Mouse (Mus musculus) spleen, postnatal 36 days (tissue): ENCODE data around the gene Sfmbt1.
"Not testable (repeated sequence)": the region's sequence is repeated elsewhere in the genome, so short reads cannot be mapped to it uniquely, and the experiment has no call there.

Experiments used
- DNase-seq, 2 experiments: peaks; one replicate each; pipeline ENCODE4 v3.0.0; 2022; ENCODE audit warnings: low spot score in 2 of 2, mixed read lengths in 1 of 2

Sfmbt1 gene

DNA sequence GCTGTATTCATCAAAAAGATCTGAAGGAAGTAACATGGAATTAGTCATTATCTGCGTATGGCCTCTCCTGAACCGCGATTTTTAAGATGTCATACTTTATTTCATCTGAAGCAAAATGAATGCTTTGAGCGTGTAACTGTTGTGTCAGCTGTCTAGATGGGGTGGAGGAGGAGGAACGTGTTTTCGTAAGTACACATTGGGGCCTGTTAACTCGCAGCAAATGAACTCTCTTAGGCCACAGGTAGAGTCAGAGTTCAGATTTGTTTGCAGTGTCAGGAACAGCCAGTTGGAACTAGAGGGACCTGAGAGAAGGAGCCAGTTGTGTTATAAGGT, 2.3 kb downstream of the Sfmbt1 start:
- DNase-seq, result no peak

DNA sequence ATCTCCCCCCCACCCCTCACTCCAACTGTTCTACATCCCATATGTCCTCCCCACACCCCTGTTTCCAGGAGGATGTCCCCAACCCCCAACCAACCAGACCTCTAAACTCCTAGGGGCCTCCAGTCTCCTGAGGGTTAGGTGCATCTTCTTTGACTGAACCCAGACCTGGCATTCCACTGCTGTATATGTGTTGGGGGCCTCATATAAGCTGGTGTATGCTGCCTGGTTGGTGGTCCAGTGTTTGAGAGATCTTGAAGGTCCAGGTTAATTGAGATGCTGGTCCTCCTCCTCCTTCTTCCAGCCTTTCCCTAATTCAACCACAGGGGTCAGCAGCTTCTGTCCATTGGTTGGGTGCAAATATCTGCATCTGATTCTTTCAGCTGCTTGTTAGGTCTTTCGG, 4.0 kb downstream of the Sfmbt1 start:
- DNase-seq, result not testable (repeated sequence)

DNA sequence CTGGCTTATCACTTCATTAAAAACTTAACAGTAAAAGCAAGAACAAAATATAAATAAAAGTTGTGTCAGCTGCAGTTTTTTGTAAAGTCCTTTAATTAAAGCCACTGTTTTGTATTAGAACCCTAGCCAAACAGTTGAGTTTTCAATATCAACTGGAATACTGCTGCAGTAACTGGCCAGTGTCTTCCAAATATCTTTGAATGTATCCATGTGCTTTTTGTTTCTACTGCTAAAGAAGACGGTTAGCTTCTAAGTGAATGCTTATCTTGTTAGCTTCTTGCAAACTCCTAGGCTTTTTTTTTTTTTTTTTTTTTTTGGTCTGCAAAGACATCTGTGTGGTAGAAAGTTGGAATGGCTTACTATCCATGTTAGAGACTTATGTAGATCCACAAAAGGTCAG, 4.9 kb downstream of the Sfmbt1 start:
- DNase-seq, result no peak

DNA sequence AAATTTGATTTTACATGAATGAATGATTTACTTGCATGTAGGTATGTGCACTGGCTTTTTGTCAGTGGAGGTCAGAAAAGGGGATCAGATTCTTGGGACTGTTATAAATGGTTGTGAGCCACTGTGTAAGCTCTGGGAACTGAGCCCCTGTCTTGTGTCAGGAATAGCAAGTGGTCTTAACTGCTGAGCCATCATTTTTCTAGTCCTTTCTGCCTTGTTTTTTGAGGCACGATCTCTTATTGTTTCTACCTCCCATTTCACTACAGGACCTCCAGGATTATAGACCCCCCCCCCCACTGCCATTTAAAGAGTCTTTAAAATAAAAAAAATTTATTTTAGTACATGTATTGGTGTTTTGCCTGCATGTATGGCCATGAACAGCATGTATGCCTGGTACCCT, 7.2 kb downstream of the Sfmbt1 start:
- no peak for DNase-seq

DNA sequence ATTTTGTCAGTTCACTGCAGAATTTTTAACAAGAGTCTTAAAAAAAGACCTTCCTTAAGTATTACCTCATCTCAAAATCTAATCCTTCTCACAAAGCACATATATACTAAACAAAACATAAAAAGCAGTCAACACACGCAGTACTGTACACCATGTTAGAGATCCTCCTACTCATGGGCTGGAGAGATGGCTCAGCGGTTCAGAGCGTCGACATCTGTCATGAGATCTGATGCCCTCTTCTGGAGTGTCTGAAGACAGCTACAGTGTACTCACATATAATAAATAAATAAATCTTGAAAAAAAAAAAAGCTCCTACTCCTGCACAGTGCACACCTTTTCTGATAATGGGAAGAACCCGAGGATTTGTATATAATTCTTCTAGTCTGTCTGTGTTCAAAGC, 7.8 kb downstream of the Sfmbt1 start:
- DNase-seq, result no peak

DNA sequence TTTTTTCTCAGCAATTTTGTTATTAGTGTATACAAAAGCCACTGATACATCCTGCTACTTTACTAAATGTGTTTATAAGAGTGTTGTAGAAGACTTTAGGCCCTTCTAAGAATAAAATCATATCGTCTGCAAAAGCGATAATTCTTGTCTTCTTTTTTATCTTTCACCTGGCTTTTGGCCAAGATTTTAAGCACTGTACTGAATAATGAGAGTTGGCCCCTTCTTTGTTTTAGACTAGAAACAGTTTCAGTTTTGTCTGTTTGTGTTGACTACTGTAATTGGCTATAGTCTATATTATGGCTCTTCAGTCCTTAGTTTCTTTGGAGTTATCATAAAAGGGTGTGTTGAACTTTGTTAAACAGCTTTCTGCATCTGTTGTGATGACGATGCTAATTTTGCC, 17.2 kb downstream of the Sfmbt1 start:
- DNase-seq, result no peak

DNA sequence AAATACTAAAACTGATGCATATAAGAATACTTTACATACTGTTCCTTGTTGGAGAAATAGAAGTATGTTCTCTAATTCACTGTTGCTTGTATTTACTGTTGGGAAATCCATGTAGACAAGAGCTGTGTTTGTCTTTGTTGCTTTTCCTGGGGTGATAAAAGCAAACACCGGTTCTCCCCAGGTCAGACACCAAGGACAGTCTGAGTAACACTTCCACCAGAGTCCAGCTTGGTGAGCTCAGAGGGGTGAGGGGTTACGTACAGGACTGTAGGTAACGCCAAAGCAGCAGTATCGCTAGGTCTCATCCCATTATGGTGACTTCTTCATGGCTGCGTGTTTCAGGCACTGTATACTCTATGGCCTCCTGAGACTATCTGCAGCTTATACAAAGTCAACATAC, 20.0 kb downstream of the Sfmbt1 start:
- no peak for DNase-seq

DNA sequence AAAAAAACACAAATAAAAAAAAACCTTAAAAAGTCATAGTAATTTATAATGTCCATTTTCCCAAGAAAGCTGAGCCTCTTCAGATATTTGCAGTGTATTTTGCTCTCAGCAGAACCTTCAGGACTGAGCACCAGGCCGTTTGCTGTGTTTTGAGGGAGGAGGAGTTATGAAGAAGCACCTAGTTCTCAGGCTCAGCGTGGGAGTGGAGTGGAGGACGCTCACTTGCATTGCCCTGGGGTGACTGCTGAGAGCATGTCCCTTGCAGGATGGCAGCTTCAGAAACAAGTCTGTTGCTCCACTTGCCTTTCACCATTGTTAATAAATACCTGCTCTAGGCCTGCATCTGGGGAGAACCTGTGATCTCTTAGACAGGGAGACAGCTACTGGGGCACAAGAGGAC, 21.2 kb downstream of the Sfmbt1 start:
- DNase-seq, result no peak

DNA sequence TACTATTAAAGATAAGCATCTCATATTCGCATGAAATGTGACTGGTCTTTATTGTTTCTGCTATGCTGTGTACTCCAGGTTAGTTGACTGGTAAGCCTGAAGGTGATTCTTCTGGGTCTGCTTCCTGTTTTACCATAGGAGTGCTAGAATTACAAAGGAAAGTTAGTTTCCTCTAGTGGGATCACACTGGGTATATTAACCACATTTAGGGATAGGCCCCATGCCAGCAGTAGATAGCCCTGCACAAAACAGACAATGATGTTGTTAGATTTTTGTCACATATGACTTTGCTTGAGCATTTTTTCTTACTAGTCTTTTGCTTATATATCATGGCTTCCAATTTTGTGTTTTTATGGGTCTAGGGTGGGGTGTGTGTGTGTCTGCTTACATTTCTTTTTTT, 21.8 kb downstream of the Sfmbt1 start:
- DNase-seq, result no peak

DNA sequence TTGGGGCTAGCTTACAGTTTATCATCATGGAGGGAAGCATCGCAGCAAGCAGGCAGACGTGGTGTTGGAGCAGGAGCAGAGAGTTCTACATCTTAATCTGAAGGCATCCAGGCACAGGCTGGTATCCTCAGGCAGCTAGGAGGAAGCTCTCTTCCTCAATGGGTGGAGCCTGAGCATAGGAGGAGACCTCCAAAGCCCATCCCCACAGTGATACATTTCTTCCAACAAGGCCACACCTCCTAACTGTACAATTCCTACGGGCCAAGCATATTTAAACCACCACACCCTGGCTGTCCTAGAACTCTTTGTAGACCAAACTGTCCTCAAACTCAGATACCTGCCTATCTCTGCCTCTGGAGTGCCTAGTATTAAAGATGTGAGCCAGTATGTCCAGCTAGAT, 29.2 kb downstream of the Sfmbt1 start:
- DNase-seq, result no peak

DNA sequence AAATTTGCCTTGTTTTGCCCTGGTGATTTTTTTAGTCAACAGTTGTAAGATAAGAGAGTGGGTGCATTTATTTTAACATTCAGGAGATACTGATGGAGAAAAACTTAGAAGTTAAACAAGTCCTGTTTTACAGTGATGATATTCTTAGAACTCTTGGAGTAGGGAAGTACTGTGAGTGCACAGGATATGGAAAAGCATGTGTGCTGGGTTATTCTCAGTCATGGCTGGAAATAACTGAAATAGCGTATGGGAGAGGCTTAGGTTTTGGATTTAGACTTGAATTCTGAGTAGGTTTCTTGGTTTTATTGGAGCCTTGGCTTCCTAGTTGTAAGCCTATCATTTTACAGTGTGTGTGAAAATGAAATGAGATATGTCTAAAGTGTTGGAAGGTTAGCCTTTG, 31.5 kb downstream of the Sfmbt1 start:
- DNase-seq, result no peak

DNA sequence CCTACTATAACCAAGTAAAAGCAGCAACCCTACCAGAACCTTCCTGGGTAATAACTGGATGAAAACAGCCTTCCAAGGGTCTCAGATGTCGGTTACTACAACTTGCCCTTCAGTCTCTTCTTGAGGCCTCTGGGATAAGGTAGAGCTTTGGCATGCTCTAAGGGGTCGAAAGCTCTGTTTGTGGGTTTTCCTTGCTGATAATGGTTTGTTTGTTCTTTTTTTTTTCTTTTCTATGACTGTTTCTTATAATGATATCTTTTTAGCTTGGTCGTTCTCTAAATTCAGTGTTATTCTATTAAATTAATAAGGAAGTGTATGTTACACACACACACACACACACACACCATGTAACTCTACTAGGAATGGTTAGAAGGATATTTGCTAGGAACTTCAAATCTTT, 42.6 kb downstream of the Sfmbt1 start:
- DNase-seq, result no peak

DNA sequence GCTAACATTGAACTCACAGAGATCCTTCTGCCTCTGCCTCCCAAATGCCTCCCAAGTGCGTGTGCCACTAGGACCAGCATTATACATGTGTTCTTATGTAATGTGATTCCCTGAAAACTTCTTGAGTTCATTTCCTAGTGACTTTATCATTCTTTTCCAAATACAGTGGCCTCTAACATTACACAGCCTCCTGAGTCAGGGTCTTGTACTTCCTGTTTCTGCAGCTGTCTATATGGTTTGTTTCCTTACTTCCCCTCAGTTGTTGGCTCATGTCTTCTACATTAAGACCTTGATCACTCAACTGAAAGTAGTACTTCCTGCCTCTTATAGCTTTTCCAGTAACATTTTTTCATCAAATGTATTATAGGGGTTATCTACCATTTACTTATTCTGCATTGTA, 46.6 kb downstream of the Sfmbt1 start:
- peak; percentile 39 to 55 for DNase-seq

DNA sequence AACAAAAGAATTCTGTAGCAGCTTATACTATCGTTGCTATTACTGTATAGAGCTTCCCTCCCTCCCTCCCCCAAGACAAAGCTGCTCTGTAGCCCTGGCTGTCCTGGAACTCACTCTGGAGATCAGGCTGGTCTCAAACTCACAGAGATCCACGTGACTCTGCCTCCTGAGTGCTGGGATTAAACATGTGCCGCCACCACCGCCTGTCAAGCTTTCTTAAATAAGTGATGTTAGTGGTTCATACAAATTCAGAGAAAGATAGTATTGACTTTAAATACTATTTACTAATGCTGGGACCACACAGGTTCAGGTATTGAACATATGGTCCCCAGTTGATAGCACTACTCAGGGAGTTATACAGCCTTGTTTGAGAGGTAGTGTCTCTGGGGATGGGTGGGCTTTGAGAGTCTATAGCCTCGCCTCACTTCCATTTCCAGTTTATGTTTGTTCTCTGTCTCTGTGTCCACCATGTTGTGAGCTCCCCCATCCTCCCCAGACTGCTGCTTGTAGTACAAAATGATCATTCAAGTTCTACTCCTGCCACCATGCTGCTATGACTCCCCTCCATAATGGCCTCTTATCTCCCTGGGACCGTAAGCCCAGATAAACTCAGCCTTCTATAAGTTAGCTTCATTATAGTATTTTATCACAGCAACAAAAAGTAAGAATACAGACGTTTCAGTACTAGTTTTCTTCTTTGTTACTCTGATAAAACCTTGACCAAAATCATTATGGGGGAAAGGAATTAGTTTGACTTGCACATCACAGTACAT, 47.7 kb downstream of the Sfmbt1 start:
- DNase-seq, result no peak

DNA sequence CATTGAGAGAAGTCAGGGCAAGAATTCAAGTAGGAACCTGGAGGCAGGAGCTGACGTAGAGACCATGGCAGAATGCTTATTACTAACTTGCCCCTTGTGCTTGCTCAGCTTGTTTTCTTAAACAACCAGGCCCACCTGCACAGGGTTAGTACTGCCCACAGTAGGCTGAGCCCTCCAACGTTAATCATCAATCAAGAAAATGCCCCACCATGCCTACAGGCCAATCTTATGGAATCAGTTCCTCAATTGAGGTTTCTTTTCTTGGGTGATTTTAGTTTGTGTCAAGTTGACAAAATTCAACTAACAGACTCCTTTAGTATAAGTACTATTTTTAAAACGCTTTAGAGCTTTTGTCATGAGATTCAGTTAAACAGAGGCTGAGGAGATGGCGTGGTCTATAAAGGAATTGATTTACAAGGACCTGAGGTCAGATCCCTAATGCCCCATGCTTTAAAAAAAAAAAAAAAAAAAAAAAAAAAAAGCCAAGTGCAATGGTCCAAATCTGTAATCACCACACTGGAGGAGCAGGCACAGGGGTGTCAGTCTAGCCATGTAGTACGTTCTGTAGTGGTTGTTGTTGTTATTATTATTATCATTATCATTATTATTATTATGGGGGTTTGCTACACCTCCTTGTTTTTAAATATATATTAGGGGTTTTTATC, 48.4 kb downstream of the Sfmbt1 start:
- peak in 1 of 2 experiments; percentile 9 for DNase-seq

DNA sequence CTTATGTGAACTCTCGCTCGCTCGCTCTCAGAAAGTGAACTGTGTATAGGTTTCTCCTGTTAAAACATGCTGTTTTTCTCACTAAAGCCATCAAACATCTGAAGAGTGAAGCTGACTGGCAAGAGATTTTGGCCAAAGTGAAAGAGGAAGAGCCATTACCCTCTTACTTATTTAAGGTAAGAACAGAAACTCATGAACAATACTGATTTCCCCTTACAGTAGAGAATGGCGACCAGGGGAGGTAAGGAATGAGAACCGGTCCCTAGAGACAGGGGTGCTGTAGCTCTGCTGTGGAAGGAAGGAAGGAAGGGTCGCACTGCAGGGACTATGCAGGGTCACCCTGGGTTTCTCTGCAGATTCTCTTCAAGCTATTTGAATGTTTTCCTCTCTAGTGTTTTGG, 70.0 kb downstream of the Sfmbt1 start:
- DNase-seq, result peak; percentile 24 to 43

DNA sequence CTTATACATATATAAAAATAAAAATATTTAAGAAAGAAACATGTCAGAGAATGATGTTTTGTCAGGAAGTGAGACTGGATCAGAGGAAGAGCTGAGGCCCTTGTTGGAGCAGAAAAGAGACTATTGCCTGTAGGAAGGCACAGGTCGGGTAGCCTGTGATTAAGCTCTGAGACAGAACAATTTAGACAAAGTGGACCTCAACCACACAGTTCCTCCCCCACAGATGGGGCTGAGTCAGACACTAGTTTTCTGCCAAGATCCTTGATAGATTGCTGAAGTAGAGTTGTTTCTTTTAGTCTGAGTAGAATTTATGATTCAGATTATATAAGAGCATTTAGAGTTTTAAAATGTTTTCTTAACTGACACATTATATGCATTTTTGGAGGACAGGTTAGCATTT, 74.8 kb downstream of the Sfmbt1 start:
- no peak for DNase-seq

DNA sequence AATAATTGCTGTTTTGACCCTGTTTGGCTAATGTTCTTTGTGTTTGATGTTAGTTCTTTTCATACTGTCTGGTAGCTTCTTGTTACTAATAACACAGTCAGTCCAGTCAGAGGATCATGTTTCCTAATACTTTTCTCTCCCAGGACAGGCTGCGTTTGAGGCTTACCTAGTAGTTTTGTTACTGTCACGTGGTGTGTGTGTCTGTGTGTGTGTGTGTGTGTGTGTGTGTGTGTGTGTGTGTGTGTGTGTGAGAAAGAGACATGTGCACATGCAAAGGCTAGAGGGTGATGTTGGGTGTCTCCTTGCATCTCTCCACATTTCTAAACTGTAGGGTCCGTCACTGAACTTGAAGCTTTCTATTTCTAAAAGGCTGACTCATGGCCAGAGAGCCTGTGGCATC, 78.2 kb downstream of the Sfmbt1 start:
- DNase-seq, result no peak

DNA sequence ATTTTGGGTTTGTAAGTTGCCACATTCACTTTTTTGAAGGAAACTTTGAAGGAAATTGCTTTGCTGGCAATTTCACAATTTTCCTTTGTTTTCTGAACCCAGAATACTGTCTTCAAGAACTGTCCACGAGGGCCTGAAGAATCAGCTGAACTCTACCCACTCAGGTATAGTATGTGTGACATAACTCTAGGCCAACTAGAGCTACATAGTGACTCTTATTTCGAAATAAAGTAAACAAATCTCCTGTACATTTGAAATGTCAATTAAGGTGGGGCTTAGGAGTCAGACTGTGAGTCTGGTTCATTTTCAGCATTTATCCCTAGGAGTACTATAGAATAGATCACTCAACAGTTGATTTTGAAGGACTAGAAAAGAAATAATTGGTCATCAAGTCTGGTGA, 87.1 kb downstream of the Sfmbt1 start:
- DNase-seq, result no peak

DNA sequence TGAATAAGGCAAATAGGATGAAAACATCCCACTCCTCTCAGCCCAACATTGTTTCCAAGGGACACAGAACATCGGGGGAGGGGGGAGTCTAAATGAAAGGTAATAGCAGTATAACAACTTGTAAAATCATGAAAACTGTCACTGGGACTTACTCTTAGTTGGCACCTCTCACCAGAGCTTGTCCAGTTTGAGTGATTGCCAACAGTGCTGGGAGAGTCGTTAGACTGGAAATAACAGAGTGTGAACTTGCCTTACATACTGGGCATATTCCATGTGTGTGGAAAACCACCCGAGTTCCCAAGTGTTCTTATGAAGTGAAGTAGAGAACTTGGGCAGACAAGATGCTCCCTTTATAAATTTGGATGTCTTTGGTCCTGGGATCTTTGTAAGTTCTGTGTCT, 106.5 kb downstream of the Sfmbt1 start:
- no peak for DNase-seq

DNA sequence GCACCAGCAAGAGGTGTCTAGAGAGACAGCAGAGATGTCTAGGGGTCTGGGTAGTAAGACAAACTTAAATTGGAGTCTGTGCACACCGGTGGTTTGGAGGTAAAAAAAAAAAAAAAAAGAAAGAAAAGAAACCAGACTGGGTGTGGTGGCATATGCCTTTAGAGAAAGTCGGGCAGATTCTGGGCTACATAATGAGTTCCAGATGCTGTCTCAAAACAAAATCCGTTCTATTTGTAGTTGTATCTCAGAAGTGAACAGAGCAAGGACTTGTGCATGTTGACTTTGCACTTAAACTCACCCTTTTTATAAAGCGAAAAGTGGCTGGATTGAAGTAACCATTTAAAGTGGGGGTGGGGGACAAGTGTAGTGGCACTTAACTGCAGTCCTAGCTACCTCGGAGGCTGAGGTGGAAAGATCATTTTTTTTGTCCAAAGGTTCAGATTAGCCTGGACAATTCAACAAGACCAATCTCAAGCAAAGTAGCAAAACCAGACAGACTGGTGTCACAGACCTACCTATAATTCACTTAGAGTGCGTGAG, 109.9 kb downstream of the Sfmbt1 start:
- DNase-seq, result no peak

DNA sequence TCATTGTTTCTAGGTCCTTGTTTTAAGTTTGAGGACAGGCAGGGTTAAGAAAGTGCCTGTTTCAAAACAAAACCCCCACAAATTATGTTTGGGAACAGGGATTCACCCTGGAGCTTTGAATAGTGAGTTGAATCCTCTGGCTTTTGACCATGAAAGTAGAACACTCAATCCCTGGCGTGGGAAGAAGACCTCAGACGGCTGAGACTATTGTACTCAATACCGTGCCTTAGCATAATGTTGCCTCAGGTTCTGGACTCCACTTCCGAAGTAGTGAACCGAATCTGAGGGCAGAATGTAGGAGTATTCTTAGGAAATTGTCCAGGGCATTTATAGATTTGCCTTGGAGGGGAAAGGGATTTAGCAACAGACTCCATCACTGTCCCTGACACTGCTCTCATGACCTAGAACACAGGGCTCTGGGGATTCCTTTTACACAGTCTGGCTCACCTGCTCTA, 110.4 kb downstream of the Sfmbt1 start:
- no peak for DNase-seq

DNA sequence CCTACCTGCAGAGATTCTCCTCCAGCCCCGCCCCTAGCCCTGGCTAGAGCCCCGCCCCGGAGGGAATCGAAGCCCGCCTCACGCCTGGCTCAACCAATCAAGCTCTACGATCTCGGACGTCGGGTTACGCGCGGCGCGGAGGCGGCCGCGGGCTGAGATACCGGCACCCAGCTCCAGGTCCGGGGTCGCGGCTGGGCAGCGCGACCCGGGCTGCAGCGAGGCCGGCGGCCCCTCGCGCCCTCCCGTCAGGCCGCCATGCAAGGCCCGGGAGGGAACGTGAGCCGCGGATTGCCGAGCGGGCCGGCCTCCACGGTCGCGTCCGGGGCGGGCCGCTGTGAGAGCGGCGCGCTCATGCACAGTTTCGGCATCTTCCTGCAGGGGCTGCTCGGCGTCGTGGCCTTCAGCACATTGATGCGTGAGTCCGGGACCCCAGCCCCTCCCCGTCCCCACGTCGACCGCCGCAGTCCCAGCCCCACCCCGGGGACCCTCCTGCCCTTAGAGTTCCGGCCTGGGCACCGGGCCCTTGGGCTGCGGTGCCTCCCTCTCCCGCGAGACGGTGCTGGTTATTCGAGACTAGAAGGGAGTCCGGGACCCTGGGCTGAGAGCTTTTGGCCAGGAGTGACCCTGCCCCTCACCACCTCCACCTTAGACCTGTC, 111.0 kb downstream of the Sfmbt1 start, which contains the start of gene Tmem110:
TSS of gene Tmem110 (plus strand) at position 115 of the 656 bp plus-strand sequence.
- peak; percentile 85 to 86 for DNase-seq
